Mouse (Mus musculus) midbrain, embryonic 13.5 days (tissue): Measurements from ENCODE around the gene Tcf7l2. TPM values are rescaled to one million over a fixed set of nuclear protein-coding genes. Genes with fewer than 3 reads are reported as not detected.

Source experiments
- ATAC-seq: fragments of 200-750 bp; cut with Nextera tagmentation; 2 replicates; pipeline ENCODE4 v1.8.0; 2017; ENCODE audit warnings: mild to moderate bottlenecking, moderate TSS enrichment, moderate library complexity
- H3K27ac ChIP-seq: fragments of 300-500 bp; sonication (generic); 2 replicates; pipeline ENCODE4 v1.5.1; 2015; ENCODE audit warnings: inconsistent platforms, mild to moderate bottlenecking, moderate library complexity
- H3K27me3 ChIP-seq: fragments of 300-500 bp; sonication (generic); 2 replicates; pipeline ENCODE4 v1.6.1; 2015; ENCODE audit warnings: mild to moderate bottlenecking, inconsistent platforms
- H3K36me3 ChIP-seq: fragments of 300-500 bp; sonication (generic); 2 replicates; pipeline ENCODE4 v1.6.1; 2015; ENCODE audit warnings: mild to moderate bottlenecking, inconsistent platforms
- H3K4me1 ChIP-seq: fragments of 300-500 bp; sonication (generic); replicated peaks from 2 replicates; pipeline ENCODE4 v1.6.1; 2015; ENCODE audit warnings: inconsistent platforms
- H3K4me2 ChIP-seq: fragments of 300-500 bp; sonication (generic); replicated peaks from 2 replicates; pipeline ENCODE4 v1.6.1; 2015; ENCODE audit warnings: moderate library complexity, mild to moderate bottlenecking, inconsistent platforms
- H3K4me3 ChIP-seq: fragments of 300-500 bp; sonication (generic); replicated peaks from 2 replicates; pipeline ENCODE4 v1.5.1; 2015; ENCODE audit warnings: mild to moderate bottlenecking, inconsistent platforms
- H3K9ac ChIP-seq: fragments of 300-500 bp; sonication (generic); replicated peaks from 2 replicates; pipeline ENCODE4 v1.6.1; 2015; ENCODE audit warnings: mild to moderate bottlenecking, inconsistent platforms
- H3K9me3 ChIP-seq: fragments of 300-500 bp; sonication (generic); 2 replicates; pipeline ENCODE4 v1.6.1; 2016; ENCODE audit warnings: mild to moderate bottlenecking, inconsistent platforms
- WGBS: fragments of 180-500 bp; shearing (Covaris S2); methylation state at CpG from one replicate; pipeline ENCODE4 v1.1.7; 2015; 5-methylcytosine and 5-hydroxymethylcytosine counted together
- polyA plus RNA-seq: library from polyadenylated mRNA; unstranded; fragments of >200 nt; fragmentation: Nextera tagmentation; extraction: Ambion mirVana; gene quantifications from 2 replicates; pipeline ENCODE4 v1.2.1, GENCODE M21; 2015

The Tcf7l2 gene
- polyA plus RNA-seq, 1 experiment from 2014 or later: 584 TPM

GRCm38 (mm10) chr19:55759006-55759405, 17.4 kb downstream of the Tcf7l2 start:
- Histone ChIP-seq H3K9me3 (no peaks in the 10 kb centered on the region), H3K27ac (no peak overlapping the region), H3K9ac (no peak overlapping the region), H3K36me3 (0 out of 2 replicates have a peak, but pooled peaks cover 5% of the 10 kb centered on the region), H3K4me1 (peaks cover 61% of the 10 kb centered on the region), H3K4me3 (no peak overlapping the region), H3K4me2 (no peak overlapping the region), H3K27me3 (no peaks in the 10 kb centered on the region)
- WGBS: 90% methylated on average over 9 of the region's 9 CpGs
- ATAC-seq: no peak

GRCm38 (mm10) chr19:55761086-55761485, 19.5 kb downstream of the Tcf7l2 start:
- H3K4me3 ChIP-seq: no peak overlapping the region
- H3K36me3 ChIP-seq: 0 out of 2 replicates have a peak, but pooled peaks cover 5% of the 10 kb centered on the region
- H3K4me2 ChIP-seq: no peak overlapping the region
- no peak overlapping the region for H3K27ac ChIP-seq
- H3K9me3 ChIP-seq: no peaks in the 10 kb centered on the region
- WGBS: 40% methylated on average over 5 of the region's 5 CpGs
- no peak overlapping the region for H3K9ac ChIP-seq
- no peaks in the 10 kb centered on the region for H3K27me3 ChIP-seq
- no peak for ATAC-seq
- H3K4me1 ChIP-seq: peaks cover 65% of the 10 kb centered on the region

- ATAC-seq: no peak
- 97% methylated on average over 3 of the region's 3 CpGs for WGBS
- H3K36me3 ChIP-seq: 0 out of 2 replicates have a peak, but pooled peaks cover 5% of the 10 kb centered on the region
Measured at GRCm38 (mm10) chr19:55762187-55762586, 20.6 kb downstream of the Tcf7l2 start.

GRCm38 (mm10) chr19:55765814-55766213, 24.2 kb downstream of the Tcf7l2 start:
- H3K4me3 ChIP-seq: no peak overlapping the region
- H3K4me1 ChIP-seq: peaks cover 55% of the 10 kb centered on the region
- H3K36me3 ChIP-seq: 0 out of 2 replicates have a peak, but pooled peaks cover 5% of the 10 kb centered on the region
- no peak for ATAC-seq
- 75% methylated on average over 11 of the region's 11 CpGs for WGBS
- no peak overlapping the region for H3K4me2 ChIP-seq
- no peaks in the 10 kb centered on the region for H3K27me3 ChIP-seq
- no peaks in the 10 kb centered on the region for H3K9me3 ChIP-seq
- H3K9ac ChIP-seq: no peak overlapping the region
- H3K27ac ChIP-seq: no peak overlapping the region

More at GRCm38 (mm10) chr19:55762187-55762586, 20.6 kb downstream of the Tcf7l2 start:
- H3K4me1 ChIP-seq: peaks cover 61% of the 10 kb centered on the region
- H3K9ac ChIP-seq: no peak overlapping the region
- no peak overlapping the region for H3K27ac ChIP-seq
- no peaks in the 10 kb centered on the region for H3K9me3 ChIP-seq
- H3K4me2 ChIP-seq: no peak overlapping the region
- no peaks in the 10 kb centered on the region for H3K27me3 ChIP-seq
- no peak overlapping the region for H3K4me3 ChIP-seq

- Histone ChIP-seq H3K36me3 (0 out of 2 replicates have a peak, but pooled peaks cover 5% of the 10 kb centered on the region), H3K4me3 (no peak overlapping the region), H3K9me3 (no peaks in the 10 kb centered on the region), H3K27me3 (no peaks in the 10 kb centered on the region), H3K9ac (no peak overlapping the region), H3K4me1 (peaks cover 56% of the 10 kb centered on the region), H3K4me2 (no peak overlapping the region), H3K27ac (no peak overlapping the region)
- WGBS: 63% methylated on average over 6 of the region's 6 CpGs
- ATAC-seq: no peak
Measured at GRCm38 (mm10) chr19:55767104-55767503, 25.5 kb downstream of the Tcf7l2 start.

- Histone ChIP-seq H3K27ac (no peak overlapping the region), H3K9me3 (no peaks in the 10 kb centered on the region), H3K4me2 (no peak overlapping the region), H3K9ac (no peak overlapping the region), H3K27me3 (no peaks in the 10 kb centered on the region), H3K36me3 (0 out of 2 replicates have a peak, but pooled peaks cover 3% of the 10 kb centered on the region), H3K4me3 (no peak overlapping the region), H3K4me1 (peaks cover 59% of the 10 kb centered on the region)
- WGBS: 63% methylated on average over 2 of the region's 2 CpGs
- no peak for ATAC-seq
Measured at GRCm38 (mm10) chr19:55767579-55767978, 26.0 kb downstream of the Tcf7l2 start.

- no peak overlapping the region for H3K4me2 ChIP-seq
- WGBS: 73% methylated on average over 11 of the region's 11 CpGs
- no peaks in the 10 kb centered on the region for H3K9me3 ChIP-seq
- peaks cover 66% of the 10 kb centered on the region for H3K4me1 ChIP-seq
- H3K36me3 ChIP-seq: no peaks in the 10 kb centered on the region
- H3K27me3 ChIP-seq: no peaks in the 10 kb centered on the region
- ATAC-seq: no peak
- no peak overlapping the region for H3K4me3 ChIP-seq
- H3K27ac ChIP-seq: no peak overlapping the region
- no peak overlapping the region for H3K9ac ChIP-seq
Measured at GRCm38 (mm10) chr19:55768246-55768645, 26.6 kb downstream of the Tcf7l2 start.

- H3K4me3 ChIP-seq: no peak overlapping the region
- WGBS: 73% methylated on average over 11 of the region's 11 CpGs
- no peak overlapping the region for H3K27ac ChIP-seq
- H3K36me3 ChIP-seq: no peaks in the 10 kb centered on the region
- H3K9ac ChIP-seq: no peak overlapping the region
- H3K27me3 ChIP-seq: no peaks in the 10 kb centered on the region
- ATAC-seq: no peak
- H3K4me1 ChIP-seq: peaks cover 67% of the 10 kb centered on the region
- no peak overlapping the region for H3K4me2 ChIP-seq
- H3K9me3 ChIP-seq: no peaks in the 10 kb centered on the region
Measured at GRCm38 (mm10) chr19:55768889-55769288, 27.3 kb downstream of the Tcf7l2 start.

- Histone ChIP-seq H3K9ac (no peak overlapping the region; the same call in 1 of the 2 replicates), H3K9me3 (no peaks in the 10 kb centered on the region), H3K27me3 (no peaks in the 10 kb centered on the region), H3K36me3 (no peaks in the 10 kb centered on the region), H3K4me2 (no peak overlapping the region), H3K4me3 (no peak overlapping the region), H3K4me1 (peaks cover 61% of the 10 kb centered on the region), H3K27ac (peak overlapping the region; percentile 39)
- WGBS: 72% methylated on average over 4 of the region's 4 CpGs
- no peak for ATAC-seq
Measured at GRCm38 (mm10) chr19:55774334-55774733, 32.7 kb downstream of the Tcf7l2 start.

- WGBS: 69% methylated on average over 7 of the region's 7 CpGs
- H3K27me3 ChIP-seq: no peaks in the 10 kb centered on the region
- H3K9ac ChIP-seq: no peak overlapping the region
- no peak overlapping the region for H3K4me2 ChIP-seq
- no peak overlapping the region for H3K27ac ChIP-seq
- no peak overlapping the region for H3K4me3 ChIP-seq
- no peaks in the 10 kb centered on the region for H3K9me3 ChIP-seq
- peaks cover 66% of the 10 kb centered on the region for H3K4me1 ChIP-seq
- no peaks in the 10 kb centered on the region for H3K36me3 ChIP-seq
- no peak for ATAC-seq
Measured at GRCm38 (mm10) chr19:55774824-55775223, 33.2 kb downstream of the Tcf7l2 start.

- Histone ChIP-seq H3K9ac (no peak overlapping the region), H3K27me3 (no peaks in the 10 kb centered on the region), H3K9me3 (no peaks in the 10 kb centered on the region), H3K4me1 (peaks cover 82% of the 10 kb centered on the region), H3K4me3 (no peak overlapping the region), H3K4me2 (no peak overlapping the region), H3K27ac (no peak overlapping the region), H3K36me3 (no peaks in the 10 kb centered on the region; the same call in 1 of the 2 replicates)
- ATAC-seq: no peak
- WGBS: 84% methylated on average over 10 of the region's 10 CpGs
Measured at GRCm38 (mm10) chr19:55779871-55780270, 38.3 kb downstream of the Tcf7l2 start.

- ATAC-seq: no peak
- no peaks in the 10 kb centered on the region for H3K9me3 ChIP-seq
- H3K4me1 ChIP-seq: peaks cover 86% of the 10 kb centered on the region
- no peak overlapping the region for H3K4me2 ChIP-seq
- no peaks in the 10 kb centered on the region for H3K27me3 ChIP-seq
- H3K27ac ChIP-seq: no peak overlapping the region
- no peak overlapping the region for H3K4me3 ChIP-seq
- WGBS: 75% methylated on average over 10 of the region's 10 CpGs
- H3K9ac ChIP-seq: no peak overlapping the region
- H3K36me3 ChIP-seq: no peaks in the 10 kb centered on the region; the same call in 1 of the 2 replicates
Measured at GRCm38 (mm10) chr19:55781087-55781486, 39.5 kb downstream of the Tcf7l2 start.

- Histone ChIP-seq H3K4me1 (peaks cover 86% of the 10 kb centered on the region), H3K9ac (no peak overlapping the region), H3K27me3 (no peaks in the 10 kb centered on the region), H3K36me3 (no peaks in the 10 kb centered on the region; the same call in 1 of the 2 replicates), H3K4me3 (no peak overlapping the region), H3K9me3 (no peaks in the 10 kb centered on the region), H3K27ac (no peak overlapping the region), H3K4me2 (no peak overlapping the region)
- ATAC-seq: no peak
- WGBS: 69% methylated on average over 8 of the region's 8 CpGs
Measured at GRCm38 (mm10) chr19:55781681-55782080, 40.1 kb downstream of the Tcf7l2 start.
